Mouse (Mus musculus) neural tube, embryonic 14.5 days (tissue): ENCODE measurements at regions not wholly inside any gene's neighbourhood (a gene's known extent, or its start where the extent isn't known, plus 50 kb on each side); places are given as distances from the start of the nearest gene placed in this dataset. TPM values are rescaled to one million over a fixed set of nuclear protein-coding genes. Genes with fewer than 3 reads are reported as not detected.

Experiments used
- microRNA-seq: library from miRNA; unstranded; fragments of <30 nt; microRNA quantifications from one replicate; pipeline ENCODE4, GENCODE M21; 2016

Small RNA genes in the stretch of these regions (microRNA-seq; reads per million reads assigned to microRNA genes)
- gene Mir133a-2, result not detected
- gene Mir1a-1, result not detected
